ENCODE assay signal across 8 mouse cellular contexts in genomic region chr15:85686641-85687395, GRCm38 (mm10). TPM values are rescaled to one million over a fixed set of nuclear protein-coding genes. Genes with fewer than 3 reads are reported as not detected.
DNase-seq lines count a peak whose midpoint lies in the region; ATAC-seq and TF ChIP-seq lines count a peak whose summit lies in the region.

No protein-coding gene starts in this region.

- DNase-seq in left cerebral cortex, postnatal 10 days (ENCODE audit: extremely low spot score in 1 of 2, low spot score in 2 of 2) = peak; percentile 75 to 85
- no peak for DNase-seq in left cerebral cortex, adult 18-20 months (ENCODE audit: low spot score in 2 of 2)
- DNase-seq in heart, embryonic 10.5 days (ENCODE audit: low spot score) = no peak
- DNase-seq in kidney, adult 2 months = peak; percentile 91
- peak; percentile 95 for DNase-seq in lung, postnatal 0 days (ENCODE audit: low spot score)
- no peak for DNase-seq in c-Kit-positive CD71-positive TER-119-positive erythroid progenitor cells, embryonic 14.5 days (ENCODE audit: low spot score)

- H3K27ac ChIP-seq in embryonic facial prominence, embryonic 12.5 days = peak overlapping the region; percentile 91
- H3K27ac ChIP-seq in heart, embryonic 10.5 days = peak overlapping the region; percentile 47
- H3K27ac ChIP-seq in kidney, adult 2 months (ENCODE audit: insufficient read depth, low read depth, low read length) = peak overlapping the region; percentile 52
- peak overlapping the region; percentile 68 for H3K27ac ChIP-seq in lung, postnatal 0 days (ENCODE audit: low read length)
- H3K27ac ChIP-seq in stomach, embryonic 15.5 days = peak overlapping the region; percentile 86

- H3K9ac ChIP-seq in embryonic facial prominence, embryonic 12.5 days = no peak overlapping the region
- H3K9ac ChIP-seq in lung, postnatal 0 days (replicated peaks; ENCODE audit: low read depth) = no peak overlapping the region
- H3K9ac ChIP-seq in stomach, embryonic 15.5 days = no peak overlapping the region

- 62% methylated on average over 10 of the region's 11 CpGs for WGBS in embryonic facial prominence, embryonic 12.5 days
- 66% methylated on average over 11 of the region's 11 CpGs for WGBS in heart, embryonic 10.5 days
- WGBS in kidney, adult 2 months = 23% methylated on average over 11 of the region's 11 CpGs
- 50% methylated on average over 11 of the region's 11 CpGs for WGBS in lung, postnatal 0 days
- WGBS in stomach, embryonic 15.5 days = 55% methylated on average over 11 of the region's 11 CpGs

- H3K4me2 ChIP-seq in embryonic facial prominence, embryonic 12.5 days (replicated peaks) = peak overlapping the region; percentile 17; the same call in 1 of the 2 replicates
- H3K4me2 ChIP-seq in lung, postnatal 0 days (replicated peaks; ENCODE audit: low read depth, low read length) = no peak overlapping the region
- H3K4me2 ChIP-seq in stomach, embryonic 15.5 days = peak overlapping the region; percentile 21; the same call in 1 of the 2 replicates

- 0 out of 2 replicates have a peak, but pooled peaks cover 7% of the 10 kb centered on the region for H3K36me3 ChIP-seq in embryonic facial prominence, embryonic 12.5 days
- H3K36me3 ChIP-seq in heart, embryonic 10.5 days = no peaks in the 10 kb centered on the region
- peaks cover 11% of the 10 kb centered on the region for H3K36me3 ChIP-seq in kidney, adult 2 months (ENCODE audit: control insufficient read depth, insufficient read depth, low read length)
- H3K36me3 ChIP-seq in lung, postnatal 0 days (ENCODE audit: insufficient read depth, low read length) = 0 out of 2 replicates have a peak, but pooled peaks cover 7% of the 10 kb centered on the region
- peaks cover 30% of the 10 kb centered on the region for H3K36me3 ChIP-seq in stomach, embryonic 15.5 days

- peaks cover 22% of the 10 kb centered on the region for H3K4me1 ChIP-seq in embryonic facial prominence, embryonic 12.5 days
- H3K4me1 ChIP-seq in heart, embryonic 10.5 days = peaks cover 13% of the 10 kb centered on the region
- peaks cover 79% of the 10 kb centered on the region for H3K4me1 ChIP-seq in kidney, adult 2 months (ENCODE audit: control insufficient read depth, insufficient read depth, low read length)
- peaks cover 21% of the 10 kb centered on the region for H3K4me1 ChIP-seq in lung, postnatal 0 days (ENCODE audit: insufficient read depth, low read depth, low read length)
- H3K4me1 ChIP-seq in stomach, embryonic 15.5 days = peaks cover 31% of the 10 kb centered on the region

- TF ChIP-seq POLR2A in kidney, adult 2 months (IDR thresholded peaks at IDR 0.05; ENCODE audit: low read depth, low read length) = no peak

- no peak for TF ChIP-seq CTCF in kidney, adult 2 months (conservative IDR thresholded peaks at IDR 0.05; ENCODE audit: insufficient read depth, insufficient read length, low read depth, low read length)
- TF ChIP-seq CTCF in lung, postnatal 0 days (IDR thresholded peaks at IDR 0.05) = no peak

- ATAC-seq in embryonic facial prominence, embryonic 12.5 days (ENCODE audit: insufficient number of reproducible peaks, insufficient read depth, low FRiP score, low TSS enrichment) = peak; percentile 75
- ATAC-seq in lung, postnatal 0 days = peak; percentile 91
- peak; percentile 80 for ATAC-seq in stomach, embryonic 15.5 days (ENCODE audit: insufficient read depth, low FRiP score, low read depth)

- no peaks in the 10 kb centered on the region for H3K9me3 ChIP-seq in embryonic facial prominence, embryonic 12.5 days
- H3K9me3 ChIP-seq in heart, embryonic 10.5 days = no peaks in the 10 kb centered on the region
- H3K9me3 ChIP-seq in lung, postnatal 0 days (ENCODE audit: low read length) = no peaks in the 10 kb centered on the region
- no peaks in the 10 kb centered on the region for H3K9me3 ChIP-seq in stomach, embryonic 15.5 days

- no peaks in the 10 kb centered on the region for H3K27me3 ChIP-seq in embryonic facial prominence, embryonic 12.5 days
- peaks cover 70% of the 10 kb centered on the region for H3K27me3 ChIP-seq in heart, embryonic 10.5 days (ENCODE audit: insufficient read depth, poor library complexity, severe bottlenecking)
- H3K27me3 ChIP-seq in kidney, adult 2 months (replicated peaks; ENCODE audit: control insufficient read depth, insufficient read depth, low read length) = no peaks in the 10 kb centered on the region
- no peaks in the 10 kb centered on the region for H3K27me3 ChIP-seq in lung, postnatal 0 days (replicated peaks; ENCODE audit: insufficient read depth, low read length)
- no peaks in the 10 kb centered on the region for H3K27me3 ChIP-seq in stomach, embryonic 15.5 days (replicated peaks)

- H3K4me3 ChIP-seq in embryonic facial prominence, embryonic 12.5 days = no peak overlapping the region
- H3K4me3 ChIP-seq in heart, embryonic 10.5 days = no peak overlapping the region
- no peak overlapping the region for H3K4me3 ChIP-seq in kidney, adult 2 months (ENCODE audit: insufficient read depth, low read depth, low read length)
- H3K4me3 ChIP-seq in lung, postnatal 0 days (ENCODE audit: low read depth, low read length) = no peak overlapping the region
- H3K4me3 ChIP-seq in stomach, embryonic 15.5 days (replicated peaks) = no peak overlapping the region

- intact Hi-C loops in left cerebral cortex, postnatal 10 days (cut with DNase I) = loop anchor here (5.0 kb wide), 1 partner anchor 75 kb away; no protein-coding TSS in a partner anchor

- no peak for TF ChIP-seq EP300 in lung, postnatal 0 days (IDR thresholded peaks at IDR 0.05)

RNA-seq across cellular contexts. Expression of gene Ppara, which starts 48.0 kb away (rescaled TPM):
- total RNA-seq in left cerebral cortex, postnatal 10 days (2021) = 1 to 10 TPM; 2.2 to 2.4 TPM
- 1 to 10 TPM; 3.2 to 4.1 TPM for total RNA-seq in left cerebral cortex, adult 18-20 months (2021)
- 1.7 and 2.2 TPM in 2 replicates for polyA plus RNA-seq in embryonic facial prominence, embryonic 12.5 days (2016; fragmentation: Nextera tagmentation; extraction: Ambion mirVana)
- 0.88 and 2.0 TPM in 2 replicates for polyA plus RNA-seq in heart, embryonic 10.5 days (2016; fragmentation: Nextera tagmentation; extraction: Ambion mirVana)
- 31.3 and 32.5 TPM in 2 replicates for polyA plus RNA-seq in kidney, adult 2 months (2012; rRNA removed)
- 5.1 and 5.2 TPM in 2 replicates for polyA plus RNA-seq in lung, postnatal 0 days (2015; fragmentation: Nextera tagmentation; extraction: Ambion mirVana)
- 8.7 and 9.6 TPM in 2 replicates for polyA plus RNA-seq in stomach, embryonic 15.5 days (2015; fragmentation: Nextera tagmentation; extraction: Ambion mirVana)

Comparison
In these comparisons a context has a peak if more than half of its experiments do, and no peak if none do; other contexts are left out.
1. DNase-seq: peak in left cerebral cortex, postnatal 10 days (2 of 2), kidney, adult 2 months (single experiment) and lung, postnatal 0 days (single experiment); none in left cerebral cortex, adult 18-20 months (0 of 2), heart, embryonic 10.5 days (single experiment) and c-Kit-positive CD71-positive TER-119-positive erythroid progenitor cells, embryonic 14.5 days (single experiment).
2. Peak in every context shown above with its lines, with median percentiles within 50 percentile points of each other: ATAC-seq and H3K27ac ChIP-seq.